Mouse (Mus musculus) ES-E14 (cell line): ENCODE results near the gene Atg9b.

Source experiments
- CHD2 ChIP-seq: IDR thresholded peaks from 2 replicates; pipeline ENCODE4 v1.6.1; 2014; ENCODE audit warnings: mild to moderate bottlenecking, low read depth, low read length, inconsistent platforms
- ZC3H11A ChIP-seq: IDR thresholded peaks from 2 replicates; pipeline ENCODE4 v1.6.1; 2012; ENCODE audit warnings: low read depth, mild to moderate bottlenecking, inconsistent platforms, low read length, borderline replicate concordance

DNA sequence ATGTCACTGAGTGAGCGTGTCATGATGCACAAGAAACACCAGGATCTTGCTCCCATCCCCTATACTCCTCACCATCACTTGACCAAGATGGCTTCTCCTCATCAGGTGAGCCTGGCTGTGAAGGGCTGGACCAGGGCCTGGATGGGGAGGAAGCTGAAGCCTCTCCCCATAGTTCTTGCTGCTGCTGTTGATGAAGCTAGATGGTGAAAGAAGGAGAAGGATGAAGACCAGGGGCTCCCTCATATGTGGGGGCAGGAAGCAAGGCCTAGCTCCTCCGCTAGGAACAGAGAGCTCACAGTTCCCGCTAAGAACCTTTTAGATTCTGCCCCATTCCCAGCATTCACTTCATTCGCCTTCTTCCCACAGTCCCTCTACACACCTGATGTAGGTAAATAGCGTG, 6.6 kb downstream of the Atg9b start:
- TF ChIP-seq ZC3H11A (no peak), CHD2 (no peak)
